Mouse (Mus musculus) bone marrow, adult 2 months (tissue): Measurements from ENCODE around the gene Serinc3.

Source experiments
- CTCF ChIP-seq: fragments of 200-500 bp; IDR thresholded peaks from 2 replicates; pipeline ENCODE4 v1.5.1; 2011; ENCODE audit warnings: low read length, control low read depth; ENCODE audit not compliant: control insufficient read depth, insufficient read depth
- POLR2A ChIP-seq: fragments of 200-500 bp; IDR thresholded peaks from 2 replicates; pipeline ENCODE4 v1.6.1; 2011; ENCODE audit warnings: low read depth, mild to moderate bottlenecking, control low read depth, low read length, borderline replicate concordance; ENCODE audit not compliant: control insufficient read depth

- TF ChIP-seq POLR2A (no peak), CTCF (no peak)
Observed at GRCm38 (mm10) chr2:163577986-163578385, 66.9 kb downstream of the Serinc3 start.
